Mouse (Mus musculus) frontal cortex, postnatal 25 days (tissue): ENCODE data around the gene Arhgef10l.
A peak's percentile ranks its signal among the peaks of the same experiment; 100 is the strongest.

Experiments used
- DNase-seq, 2 experiments: peaks; one replicate each; pipeline ENCODE4 v3.0.0; 2022; ENCODE audit warnings: low spot score in 2 of 2

The Arhgef10l gene

GRCm38 (mm10) chr4:140529735-140530134 is 136.1 kb downstream of the Arhgef10l start:
- DNase-seq, result no peak

- no peak for DNase-seq
These were observed 137.4 kb downstream of the Arhgef10l start for GRCm38 (mm10) chr4:140528443-140528842.

GRCm38 (mm10) chr4:140525674-140526177 is 140.1 kb downstream of the Arhgef10l start:
- no peak for DNase-seq

- no peak for DNase-seq
These were observed 140.9 kb downstream of the Arhgef10l start for GRCm38 (mm10) chr4:140524927-140525326.

- no peak for DNase-seq
These were observed 142.9 kb downstream of the Arhgef10l start for GRCm38 (mm10) chr4:140522873-140523272.

GRCm38 (mm10) chr4:140520719-140521118 is 145.1 kb downstream of the Arhgef10l start:
- DNase-seq, result no peak

- no peak for DNase-seq
These were observed 152.0 kb downstream of the Arhgef10l start for GRCm38 (mm10) chr4:140513797-140514196.

- no peak for DNase-seq
These were observed 156.0 kb downstream of the Arhgef10l start for GRCm38 (mm10) chr4:140509856-140510255.

- DNase-seq, result no peak
These were observed 158.6 kb downstream of the Arhgef10l start for GRCm38 (mm10) chr4:140507172-140507714.

- no peak for DNase-seq
These were observed 160.2 kb downstream of the Arhgef10l start for GRCm38 (mm10) chr4:140505608-140506002.

- DNase-seq, result no peak
These were observed 160.7 kb downstream of the Arhgef10l start for GRCm38 (mm10) chr4:140504921-140505607.

- no peak for DNase-seq
These were observed 161.5 kb downstream of the Arhgef10l start for GRCm38 (mm10) chr4:140504067-140504913.

GRCm38 (mm10) chr4:140500766-140501165 is 165.0 kb downstream of the Arhgef10l start:
- DNase-seq, result no peak

GRCm38 (mm10) chr4:140499571-140499970 is 166.2 kb downstream of the Arhgef10l start:
- DNase-seq, result no peak

GRCm38 (mm10) chr4:140497169-140497568 is 168.6 kb downstream of the Arhgef10l start:
- DNase-seq, result no peak

- DNase-seq, result peak in 1 of 2 experiments; percentile 31
These were observed 174.3 kb downstream of the Arhgef10l start for GRCm38 (mm10) chr4:140491555-140491954.

- no peak for DNase-seq
These were observed 180.4 kb downstream of the Arhgef10l start for GRCm38 (mm10) chr4:140485442-140485841.

- DNase-seq, result no peak
These were observed 182.7 kb downstream of the Arhgef10l start for GRCm38 (mm10) chr4:140483134-140483533.

- DNase-seq, result no peak
These were observed 185.3 kb downstream of the Arhgef10l start for GRCm38 (mm10) chr4:140480369-140481067.

GRCm38 (mm10) chr4:140475194-140475593 is 190.6 kb downstream of the Arhgef10l start:
- DNase-seq, result no peak

GRCm38 (mm10) chr4:140469760-140470452 is 195.9 kb downstream of the Arhgef10l start:
- DNase-seq, result peak; percentile 39 to 41
